Comparison of ENCODE assay signal across 10 mouse cellular contexts in genomic region chr1:64193150-64193838, GRCm38 (mm10).
DNase-seq lines count a peak whose midpoint lies in the region; ATAC-seq and TF ChIP-seq lines count a peak whose summit lies in the region.
"Had no signal": no experiment of that assay in that cellular context is flagged by ENCODE, and none has a peak within 500 bp of the region (broad histone marks: within the 10 kb centered on the region; RNA-seq: fewer than 3 reads in every experiment).

No protein-coding gene starts in this region.

- no peak overlapping the region for H3K4me3 ChIP-seq in midbrain, embryonic 10.5 days
- no peak overlapping the region for H3K4me3 ChIP-seq in midbrain, embryonic 14.5 days (replicated peaks; ENCODE audit: low read depth, low read length)
- no peak overlapping the region for H3K4me3 ChIP-seq in forebrain, embryonic 15.5 days
- H3K4me3 ChIP-seq in hindbrain, embryonic 12.5 days = no peak overlapping the region
- H3K4me3 ChIP-seq: limb, embryonic 12.5 days; neural tube, embryonic 12.5 days had no signal

- peaks cover 58% of the 10 kb centered on the region for H3K4me1 ChIP-seq in midbrain, embryonic 10.5 days
- peaks cover 38% of the 10 kb centered on the region for H3K4me1 ChIP-seq in midbrain, embryonic 14.5 days (ENCODE audit: control insufficient read depth, insufficient read depth, low read length)
- H3K4me1 ChIP-seq in forebrain, embryonic 15.5 days = peaks cover 59% of the 10 kb centered on the region
- H3K4me1 ChIP-seq in hindbrain, embryonic 12.5 days = peaks cover 44% of the 10 kb centered on the region

- no peaks in the 10 kb centered on the region for H3K9me3 ChIP-seq in midbrain, embryonic 10.5 days (replicated peaks)
- H3K9me3 ChIP-seq in midbrain, embryonic 14.5 days (ENCODE audit: control insufficient read depth, low read length) = no peaks in the 10 kb centered on the region
- H3K9me3 ChIP-seq in forebrain, embryonic 15.5 days = no peaks in the 10 kb centered on the region
- no peaks in the 10 kb centered on the region for H3K9me3 ChIP-seq in hindbrain, embryonic 12.5 days (replicated peaks)
- H3K9me3 ChIP-seq: limb, embryonic 12.5 days; neural tube, embryonic 12.5 days had no signal

- peak overlapping the region; percentile 63 for H3K27ac ChIP-seq in midbrain, embryonic 10.5 days (replicated peaks)
- H3K27ac ChIP-seq in midbrain, embryonic 14.5 days (replicated peaks; ENCODE audit: low read depth, low read length) = no peak overlapping the region
- H3K27ac ChIP-seq in forebrain, embryonic 15.5 days (replicated peaks) = peak overlapping the region; percentile 69
- H3K27ac ChIP-seq in hindbrain, embryonic 12.5 days = no peak overlapping the region
- H3K27ac ChIP-seq: limb, embryonic 12.5 days; neural tube, embryonic 12.5 days had no signal

- TF ChIP-seq CTCF in brain, embryonic 14.5 days (IDR thresholded peaks at IDR 0.05; ENCODE audit: borderline replicate concordance, extremely low read depth, insufficient read depth, insufficient read length) = no peak

- DNase-seq in midbrain, embryonic 10.5 days (ENCODE audit: low spot score) = no peak
- DNase-seq in midbrain, embryonic 14.5 days = no peak
- peak; percentile 75 for DNase-seq in brain, embryonic 14.5 days (ENCODE audit: low read depth)
- DNase-seq in kidney, postnatal 36 days = peak; percentile 64 to 82
- DNase-seq in frontal cortex, postnatal 25 days (ENCODE audit: low spot score in 2 of 2) = no peak

- WGBS in midbrain, embryonic 10.5 days = 61% methylated on average over 13 of the region's 13 CpGs
- WGBS in midbrain, embryonic 14.5 days = 40% methylated on average over 13 of the region's 13 CpGs
- 30% methylated on average over 13 of the region's 13 CpGs for WGBS in forebrain, embryonic 15.5 days
- 37% methylated on average over 13 of the region's 13 CpGs for WGBS in hindbrain, embryonic 12.5 days

- no peak for ATAC-seq in midbrain, embryonic 14.5 days (ENCODE audit: low FRiP score, low TSS enrichment)
- peak; percentile 18; the same call in 1 of the 2 replicates for ATAC-seq in forebrain, embryonic 15.5 days (replicated peaks)
- no peak for ATAC-seq in megakaryocyte-erythroid progenitor cell, adult 5-6 weeks (replicated peaks; ENCODE audit: low FRiP score, low TSS enrichment, poor library complexity, severe bottlenecking)
- ATAC-seq in hindbrain, embryonic 12.5 days (ENCODE audit: low FRiP score) = no peak

- H3K9ac ChIP-seq in midbrain, embryonic 14.5 days (replicated peaks; ENCODE audit: low read length) = no peak overlapping the region
- H3K9ac ChIP-seq in forebrain, embryonic 15.5 days (replicated peaks) = no peak overlapping the region
- no peak overlapping the region for H3K9ac ChIP-seq in hindbrain, embryonic 12.5 days
- H3K9ac ChIP-seq: limb, embryonic 12.5 days; neural tube, embryonic 12.5 days had no signal

- no peaks in the 10 kb centered on the region for H3K27me3 ChIP-seq in midbrain, embryonic 10.5 days (ENCODE audit: low read depth, poor library complexity, severe bottlenecking)
- H3K27me3 ChIP-seq in midbrain, embryonic 14.5 days (ENCODE audit: control insufficient read depth, insufficient read depth, low read length) = no peaks in the 10 kb centered on the region
- no peaks in the 10 kb centered on the region for H3K27me3 ChIP-seq in forebrain, embryonic 15.5 days
- H3K27me3 ChIP-seq in hindbrain, embryonic 12.5 days = no peaks in the 10 kb centered on the region
- H3K27me3 ChIP-seq: limb, embryonic 12.5 days; neural tube, embryonic 12.5 days had no signal

- no peak for TF ChIP-seq POLR2A in brain, embryonic 14.5 days (IDR thresholded peaks at IDR 0.05; ENCODE audit: borderline replicate concordance, extremely low read depth, insufficient read depth, insufficient read length, poor library complexity, severe bottlenecking)

- no peak overlapping the region for H3K4me2 ChIP-seq in midbrain, embryonic 14.5 days (ENCODE audit: low read length)
- no peak overlapping the region for H3K4me2 ChIP-seq in forebrain, embryonic 15.5 days (replicated peaks)
- no peak overlapping the region for H3K4me2 ChIP-seq in hindbrain, embryonic 12.5 days (replicated peaks)
- H3K4me2 ChIP-seq: limb, embryonic 12.5 days; neural tube, embryonic 12.5 days had no signal

- no peaks in the 10 kb centered on the region for H3K36me3 ChIP-seq in midbrain, embryonic 10.5 days
- no peaks in the 10 kb centered on the region for H3K36me3 ChIP-seq in midbrain, embryonic 14.5 days (ENCODE audit: control insufficient read depth, insufficient read depth, low read length)
- no peaks in the 10 kb centered on the region for H3K36me3 ChIP-seq in forebrain, embryonic 15.5 days
- H3K36me3 ChIP-seq in hindbrain, embryonic 12.5 days = no peaks in the 10 kb centered on the region
- H3K36me3 ChIP-seq: limb, embryonic 12.5 days; neural tube, embryonic 12.5 days had no signal

Comparison
In these comparisons a context has a peak if more than half of its experiments do, and no peak if none do; other contexts are left out.
1. H3K27ac ChIP-seq: peak in midbrain, embryonic 10.5 days (single experiment) and forebrain, embryonic 15.5 days (single experiment); none in midbrain, embryonic 14.5 days (single experiment) and hindbrain, embryonic 12.5 days (single experiment).
2. DNase-seq: peak in brain, embryonic 14.5 days (single experiment) and kidney, postnatal 36 days (2 of 2); none in midbrain, embryonic 10.5 days (single experiment), midbrain, embryonic 14.5 days (single experiment) and frontal cortex, postnatal 25 days (0 of 2).